Mouse (Mus musculus) midbrain, embryonic 16.5 days (tissue): ENCODE data around the gene Arf3. TPM values are rescaled to one million over a fixed set of nuclear protein-coding genes. Genes with fewer than 3 reads are reported as not detected.
A peak's percentile ranks its signal among the peaks of the same experiment; 100 is the strongest.

ENCODE experiments used
- ATAC-seq: fragments of 200-750 bp; cut with Nextera tagmentation; 2 replicates; pipeline ENCODE4 v1.8.0; 2017; ENCODE audit warnings: moderate TSS enrichment
- H3K27ac ChIP-seq: fragments of 300-500 bp; sonication (generic); 2 replicates; pipeline ENCODE4 v1.5.1; 2014; ENCODE audit warnings: mild to moderate bottlenecking, low read length, mixed read lengths
- H3K27me3 ChIP-seq: fragments of 300-500 bp; sonication (generic); 2 replicates; pipeline ENCODE4 v1.6.1; 2014; ENCODE audit warnings: low read depth, low read length, mixed read lengths; ENCODE audit not compliant: control insufficient read depth, insufficient read depth
- H3K36me3 ChIP-seq: fragments of 300-500 bp; sonication (generic); 2 replicates; pipeline ENCODE4 v1.6.1; 2014; ENCODE audit warnings: mild to moderate bottlenecking, low read length, moderate library complexity, mixed read lengths; ENCODE audit not compliant: control insufficient read depth, insufficient read depth
- H3K4me1 ChIP-seq: fragments of 300-500 bp; sonication (generic); 2 replicates; pipeline ENCODE4 v1.6.1; 2014; ENCODE audit warnings: mild to moderate bottlenecking, low read length, mixed read lengths; ENCODE audit not compliant: control insufficient read depth, insufficient read depth
- H3K4me2 ChIP-seq: fragments of 300-500 bp; sonication (generic); 2 replicates; pipeline ENCODE4 v1.6.1; 2014; ENCODE audit warnings: mild to moderate bottlenecking, low read length, mixed read lengths
- H3K4me3 ChIP-seq: fragments of 300-500 bp; sonication (generic); 2 replicates; pipeline ENCODE4 v1.5.1; 2014; ENCODE audit warnings: low read depth, mild to moderate bottlenecking, low read length, moderate library complexity, mixed read lengths
- H3K9ac ChIP-seq: fragments of 300-500 bp; sonication (generic); 2 replicates; pipeline ENCODE4 v1.6.1; 2014; ENCODE audit warnings: low read depth, low read length, mixed read lengths
- H3K9me3 ChIP-seq: fragments of 300-500 bp; sonication (generic); replicated peaks from 2 replicates; pipeline ENCODE4 v1.6.1; 2014; ENCODE audit warnings: mild to moderate bottlenecking, low read length, mixed read lengths; ENCODE audit not compliant: control insufficient read depth, poor library complexity, severe bottlenecking
- WGBS: fragments of 180-500 bp; shearing (Covaris S2); extraction: QIAGEN DNeasy Blood & Tissue Kit; methylation state at CpG from one replicate; pipeline ENCODE4 v1.1.7; 2014; 5-methylcytosine and 5-hydroxymethylcytosine counted together
- polyA plus RNA-seq: library from polyadenylated mRNA; unstranded; fragments of >200 nt; fragmentation: Nextera tagmentation; extraction: Ambion mirVana; gene quantifications from 2 replicates; pipeline ENCODE4 v1.2.1, GENCODE M21; 2015

The Arf3 gene
- polyA plus RNA-seq, 1 experiment from 2014 or later = 102 TPM

DNA sequence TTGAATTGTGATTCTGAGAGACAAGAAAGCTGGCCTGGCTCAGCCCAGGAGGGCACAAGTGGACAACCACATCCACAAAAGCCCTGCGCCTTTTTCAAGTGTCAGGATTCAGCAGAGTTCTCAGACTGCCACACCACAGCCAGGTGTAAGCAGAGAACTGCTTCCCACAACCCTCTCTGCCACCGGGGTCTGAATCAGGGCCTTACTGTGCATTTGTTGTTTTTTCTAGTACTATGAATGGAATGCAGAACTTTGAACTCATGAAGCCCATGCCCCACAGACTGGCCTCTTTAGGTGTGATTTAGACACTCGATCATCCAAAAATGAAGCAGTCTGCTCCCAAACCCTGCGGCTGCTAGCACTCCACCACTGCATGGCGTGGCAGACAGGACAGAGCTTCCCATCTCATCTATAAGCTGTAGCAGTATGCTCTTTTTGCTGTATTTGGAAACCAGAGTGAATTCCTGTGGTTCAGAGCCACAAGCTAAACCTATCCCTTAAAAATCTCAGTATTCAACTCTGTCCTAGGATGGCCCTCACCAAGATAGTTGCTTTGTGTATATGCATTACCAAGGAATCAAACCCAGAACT lies 28.9 kb downstream of the Arf3 start:
- Histone ChIP-seq H3K9me3 (no peaks in the 10 kb centered on the region), H3K4me1 (no peaks in the 10 kb centered on the region), H3K27ac (no peak overlapping the region), H3K4me3 (no peak overlapping the region), H3K9ac (no peak overlapping the region), H3K4me2 (no peak overlapping the region), H3K36me3 (peaks cover 16% of the 10 kb centered on the region), H3K27me3 (peaks cover 2% of the 10 kb centered on the region)
- WGBS = 92% methylated on average over 5 of the region's 5 CpGs
- ATAC-seq = no peak

DNA sequence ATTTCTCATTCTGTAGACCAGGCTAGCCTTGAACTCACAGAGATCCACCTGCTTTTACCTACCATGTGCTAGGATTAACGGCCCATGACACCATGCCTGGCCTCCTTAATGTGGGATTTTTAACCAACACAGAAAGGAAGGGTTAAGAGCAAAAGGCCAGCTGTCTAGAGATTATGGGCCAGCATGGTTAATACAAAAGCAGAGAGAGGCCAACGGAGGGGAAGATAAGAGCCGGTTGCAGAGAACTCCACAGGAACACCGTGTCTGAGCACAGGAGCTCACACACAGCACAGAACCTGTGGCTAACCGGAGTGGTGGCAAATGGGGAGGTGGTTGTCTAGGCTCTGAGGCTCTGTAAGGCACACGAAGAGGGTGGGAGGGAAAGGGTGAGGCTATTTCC lies 29.6 kb downstream of the Arf3 start:
- 69% methylated on average over 6 of the region's 6 CpGs for WGBS

GRCm38 (mm10) chr15:98732006-98732531 lies 30.9 kb downstream of the Arf3 start:
- H3K27me3 ChIP-seq = peaks cover 2% of the 10 kb centered on the region
- 71% methylated on average over 8 of the region's 8 CpGs for WGBS
- H3K27ac ChIP-seq = no peak overlapping the region
- no peak overlapping the region for H3K4me3 ChIP-seq
- H3K9me3 ChIP-seq = no peaks in the 10 kb centered on the region
- H3K4me2 ChIP-seq = no peak overlapping the region
- H3K9ac ChIP-seq = no peak overlapping the region
- no peak for ATAC-seq
- H3K4me1 ChIP-seq = peaks cover 8% of the 10 kb centered on the region
- H3K36me3 ChIP-seq = peaks cover 8% of the 10 kb centered on the region; the same call in 1 of the 2 replicates

More for the DNA sequence above, 29.6 kb downstream of the Arf3 start:
- no peak overlapping the region for H3K27ac ChIP-seq
- no peak overlapping the region for H3K9ac ChIP-seq
- H3K4me2 ChIP-seq = no peak overlapping the region
- no peaks in the 10 kb centered on the region for H3K4me1 ChIP-seq
- H3K27me3 ChIP-seq = peaks cover 2% of the 10 kb centered on the region
- H3K9me3 ChIP-seq = no peaks in the 10 kb centered on the region
- no peak overlapping the region for H3K4me3 ChIP-seq
- H3K36me3 ChIP-seq = peaks cover 11% of the 10 kb centered on the region; the same call in 1 of the 2 replicates
- ATAC-seq = no peak

- Histone ChIP-seq H3K36me3 (0 out of 2 replicates have a peak, but pooled peaks cover under 1% of the 10 kb centered on the region), H3K4me2 (no peak overlapping the region), H3K9ac (no peak overlapping the region), H3K27me3 (peaks cover 7% of the 10 kb centered on the region), H3K4me1 (peaks cover 11% of the 10 kb centered on the region), H3K27ac (no peak overlapping the region), H3K9me3 (no peaks in the 10 kb centered on the region), H3K4me3 (no peak overlapping the region)
- 86% methylated on average over 6 of the region's 6 CpGs for WGBS
- ATAC-seq = no peak
Observed at GRCm38 (mm10) chr15:98730790-98731189, 32.2 kb downstream of the Arf3 start.

DNA sequence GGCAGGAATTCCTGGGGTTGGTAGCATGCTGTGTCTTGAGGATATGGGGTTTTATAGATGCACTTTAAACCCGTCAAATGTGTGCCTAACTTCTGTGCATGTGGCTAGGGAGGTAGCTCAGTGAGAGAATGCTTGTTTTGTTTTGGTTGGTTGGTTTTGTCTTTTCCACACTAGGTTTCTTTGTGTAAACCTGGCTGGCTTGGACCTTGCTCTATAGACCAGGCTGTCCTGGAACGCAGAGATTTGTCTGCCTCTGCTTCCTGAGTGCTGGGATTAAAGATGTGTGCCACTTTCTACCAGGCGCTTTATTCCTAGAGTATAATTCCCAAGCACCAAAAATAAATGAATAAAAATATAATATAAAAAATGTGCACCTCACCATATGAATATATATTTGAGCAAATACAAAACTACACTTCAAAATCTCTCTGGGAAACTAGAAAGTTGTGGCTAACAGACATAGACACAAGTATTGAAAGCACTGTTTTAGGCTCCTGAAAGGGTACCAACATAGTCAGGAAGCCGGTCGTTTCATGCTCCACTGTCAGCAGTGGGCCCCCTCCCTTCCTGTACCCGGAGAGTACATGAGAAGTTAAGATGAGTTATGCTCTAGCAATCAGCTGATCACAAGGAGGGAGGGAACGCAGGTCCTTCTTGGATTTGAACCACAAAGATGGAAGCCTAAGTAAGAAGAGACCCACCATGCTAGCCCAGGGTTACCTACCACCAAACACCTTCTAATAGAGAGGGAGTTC lies 33.0 kb downstream of the Arf3 start:
- no peak for ATAC-seq
- Histone ChIP-seq H3K9ac (no peak overlapping the region), H3K27ac (no peak overlapping the region), H3K9me3 (no peaks in the 10 kb centered on the region), H3K4me3 (no peak overlapping the region), H3K4me2 (no peak overlapping the region), H3K4me1 (peaks cover 11% of the 10 kb centered on the region), H3K27me3 (peaks cover 7% of the 10 kb centered on the region), H3K36me3 (no peaks in the 10 kb centered on the region)
- WGBS = 79% methylated on average over 7 of the region's 7 CpGs

GRCm38 (mm10) chr15:98728366-98728765 lies 34.6 kb downstream of the Arf3 start:
- 39% methylated on average over 9 of the region's 9 CpGs for WGBS
- 0 out of 2 replicates have a peak overlapping the region, but pooled peaks have one; percentile 57 for H3K9ac ChIP-seq
- no peak for ATAC-seq

GRCm38 (mm10) chr15:98727443-98728321 lies 35.3 kb downstream of the Arf3 start, which contains the start of gene Fkbp11:
Gene Fkbp11, minus strand, starts transcription at chr15:98728198.
- ATAC-seq = peak; percentile 66
- Histone ChIP-seq H3K27ac (no peak within 1 kb of the TSS), H3K4me1 (peaks cover 11% of the 10 kb centered on the region), H3K4me3 (peak within 1 kb of the TSS; percentile 41), H3K4me2 (peak within 1 kb of the TSS; percentile 92), H3K9ac (peak within 1 kb of the TSS; percentile 57), H3K36me3 (no peaks in the 10 kb centered on the region), H3K9me3 (no peaks in the 10 kb centered on the region), H3K27me3 (peaks cover 14% of the 10 kb centered on the region)
- WGBS = under 1% methylated on average over 38 of the region's 39 CpGs

More at GRCm38 (mm10) chr15:98728366-98728765, 34.6 kb downstream of the Arf3 start:
- peaks cover 11% of the 10 kb centered on the region for H3K4me1 ChIP-seq
- no peaks in the 10 kb centered on the region for H3K36me3 ChIP-seq
- H3K4me2 ChIP-seq = peak overlapping the region; percentile 92
- peak overlapping the region; percentile 41 for H3K4me3 ChIP-seq
- H3K27ac ChIP-seq = no peak overlapping the region
- H3K9me3 ChIP-seq = no peaks in the 10 kb centered on the region
- peaks cover 9% of the 10 kb centered on the region for H3K27me3 ChIP-seq

- peaks cover 11% of the 10 kb centered on the region for H3K4me1 ChIP-seq
- no peaks in the 10 kb centered on the region for H3K9me3 ChIP-seq
- peaks cover 14% of the 10 kb centered on the region for H3K27me3 ChIP-seq
- H3K36me3 ChIP-seq = no peaks in the 10 kb centered on the region
- H3K4me2 ChIP-seq = no peak overlapping the region
- H3K9ac ChIP-seq = no peak overlapping the region
- 43% methylated on average over 7 of the region's 7 CpGs for WGBS
- no peak overlapping the region for H3K4me3 ChIP-seq
- H3K27ac ChIP-seq = no peak overlapping the region
- no peak for ATAC-seq
Observed at GRCm38 (mm10) chr15:98726746-98727145, 36.3 kb downstream of the Arf3 start.
